Mouse (Mus musculus) embryonic facial prominence, embryonic 10.5 days (tissue): ENCODE measurements around the gene Fam186a. TPM values are rescaled to one million over a fixed set of nuclear protein-coding genes. Genes with fewer than 3 reads are reported as not detected.
"Not testable (repeated sequence)": the region's sequence is repeated elsewhere in the genome, so short reads cannot be mapped to it uniquely, and the experiment has no call there.

Experiments
- DNase-seq: peaks from one replicate; pipeline ENCODE4 v3.0.0-alpha.2; 2017; ENCODE audit warnings: low spot score
- H3K27ac ChIP-seq: fragments of 300-500 bp; sonication (generic); replicated peaks from 2 replicates; pipeline ENCODE4 v1.5.1; 2016; ENCODE audit warnings: mild to moderate bottlenecking
- H3K27me3 ChIP-seq: fragments of 300-500 bp; sonication (generic); replicated peaks from 2 replicates; pipeline ENCODE4 v1.6.1; 2016; ENCODE audit warnings: low read depth, mild to moderate bottlenecking; ENCODE audit not compliant: poor library complexity, severe bottlenecking
- H3K36me3 ChIP-seq: fragments of 300-500 bp; sonication (generic); replicated peaks from 2 replicates; pipeline ENCODE4 v1.6.1; 2016; ENCODE audit warnings: mild to moderate bottlenecking, moderate library complexity
- H3K4me1 ChIP-seq: fragments of 300-500 bp; sonication (generic); 2 replicates; pipeline ENCODE4 v1.6.1; 2016
- H3K4me3 ChIP-seq: fragments of 300-500 bp; sonication (generic); 2 replicates; pipeline ENCODE4 v1.5.1; 2016; ENCODE audit warnings: mild to moderate bottlenecking, moderate library complexity
- H3K9me3 ChIP-seq: fragments of 300-500 bp; sonication (generic); 2 replicates; pipeline ENCODE4 v1.6.1; 2016; ENCODE audit warnings: mild to moderate bottlenecking
- WGBS: fragments of 180-500 bp; shearing (Covaris S2); methylation state at CpG from one replicate; pipeline ENCODE4 v1.1.7; 2016; 5-methylcytosine and 5-hydroxymethylcytosine counted together
- polyA plus RNA-seq: library from polyadenylated mRNA; unstranded; fragments of >200 nt; fragmentation: Nextera tagmentation; extraction: Ambion mirVana; gene quantifications from 2 replicates; pipeline ENCODE4 v1.2.1, GENCODE M21; 2016

Fam186a gene
- polyA plus RNA-seq, 1 experiment from 2014 or later = not detected

- WGBS = 95% methylated on average over 4 of the region's 4 CpGs
- Histone ChIP-seq H3K27ac (no peak overlapping the region), H3K27me3 (no peaks in the 10 kb centered on the region), H3K36me3 (no peaks in the 10 kb centered on the region), H3K4me1 (no peaks in the 10 kb centered on the region), H3K4me3 (no peak overlapping the region), H3K9me3 (no peaks in the 10 kb centered on the region)
- DNase-seq = no peak
These were observed 55.1 kb downstream of the Fam186a start for GRCm38 (mm10) chr15:99911785-99912184.

GRCm38 (mm10) chr15:99909339-99909996, 57.4 kb downstream of the Fam186a start:
- 39% methylated on average over 14 of the region's 14 CpGs for WGBS
- H3K4me1 ChIP-seq = not testable (repeated sequence)

GRCm38 (mm10) chr15:99907514-99907913, 59.3 kb downstream of the Fam186a start:
- DNase-seq = no peak
- Histone ChIP-seq H3K4me3 (no peak overlapping the region), H3K9me3 (no peaks in the 10 kb centered on the region), H3K27ac (no peak overlapping the region), H3K27me3 (no peaks in the 10 kb centered on the region), H3K36me3 (no peaks in the 10 kb centered on the region), H3K4me1 (0 out of 2 replicates have a peak, but pooled peaks cover 4% of the 10 kb centered on the region)
- WGBS = 67% methylated on average over 1 of the region's 1 CpGs

More at GRCm38 (mm10) chr15:99909339-99909996, 57.4 kb downstream of the Fam186a start:
- DNase-seq = peak; percentile 46
- not testable (repeated sequence) for H3K27me3 ChIP-seq, H3K4me3 ChIP-seq, H3K9me3 ChIP-seq, H3K36me3 ChIP-seq, H3K27ac ChIP-seq

- 92% methylated on average over 4 of the region's 4 CpGs for WGBS
- Histone ChIP-seq H3K27me3 (no peaks in the 10 kb centered on the region), H3K36me3 (no peaks in the 10 kb centered on the region), H3K4me1 (0 out of 2 replicates have a peak, but pooled peaks cover 4% of the 10 kb centered on the region), H3K9me3 (no peaks in the 10 kb centered on the region), H3K4me3 (no peak overlapping the region), H3K27ac (no peak overlapping the region)
- DNase-seq = no peak
These were observed 59.8 kb downstream of the Fam186a start for GRCm38 (mm10) chr15:99907041-99907440.

GRCm38 (mm10) chr15:99904841-99905240, 62.0 kb downstream of the Fam186a start:
- Histone ChIP-seq H3K27ac (no peak overlapping the region), H3K27me3 (no peaks in the 10 kb centered on the region), H3K9me3 (no peaks in the 10 kb centered on the region), H3K36me3 (no peaks in the 10 kb centered on the region), H3K4me3 (no peak overlapping the region), H3K4me1 (0 out of 2 replicates have a peak, but pooled peaks cover 4% of the 10 kb centered on the region)
- 85% methylated on average over 9 of the region's 9 CpGs for WGBS
- DNase-seq = no peak

- H3K27me3 ChIP-seq = no peaks in the 10 kb centered on the region
- H3K9me3 ChIP-seq = no peaks in the 10 kb centered on the region
- peak; percentile 73 for DNase-seq
- 0 out of 2 replicates have a peak, but pooled peaks cover 4% of the 10 kb centered on the region for H3K4me1 ChIP-seq
- no peak overlapping the region for H3K4me3 ChIP-seq
- H3K36me3 ChIP-seq = no peaks in the 10 kb centered on the region
- H3K27ac ChIP-seq = no peak overlapping the region
- 9% methylated on average over 4 of the region's 4 CpGs for WGBS
These were observed 62.5 kb downstream of the Fam186a start for GRCm38 (mm10) chr15:99904333-99904732.

- Histone ChIP-seq H3K36me3 (no peaks in the 10 kb centered on the region), H3K27ac (no peak overlapping the region), H3K4me1 (0 out of 2 replicates have a peak, but pooled peaks cover 4% of the 10 kb centered on the region), H3K4me3 (no peak overlapping the region), H3K27me3 (no peaks in the 10 kb centered on the region), H3K9me3 (no peaks in the 10 kb centered on the region)
- WGBS = 81% methylated on average over 5 of the region's 5 CpGs
- no peak for DNase-seq
These were observed 63.6 kb downstream of the Fam186a start for GRCm38 (mm10) chr15:99903227-99903626.

GRCm38 (mm10) chr15:99902786-99903185, 64.1 kb downstream of the Fam186a start:
- Histone ChIP-seq H3K36me3 (no peaks in the 10 kb centered on the region), H3K9me3 (no peaks in the 10 kb centered on the region), H3K4me3 (no peak overlapping the region), H3K27ac (no peak overlapping the region), H3K27me3 (no peaks in the 10 kb centered on the region), H3K4me1 (0 out of 2 replicates have a peak, but pooled peaks cover 4% of the 10 kb centered on the region)
- 88% methylated on average over 5 of the region's 5 CpGs for WGBS
- DNase-seq = no peak

- H3K9me3 ChIP-seq = no peaks in the 10 kb centered on the region
- H3K4me3 ChIP-seq = no peak overlapping the region
- no peak for DNase-seq
- no peaks in the 10 kb centered on the region for H3K27me3 ChIP-seq
- no peaks in the 10 kb centered on the region for H3K36me3 ChIP-seq
- peaks cover 6% of the 10 kb centered on the region; the same call in 1 of the 2 replicates for H3K4me1 ChIP-seq
- no peak overlapping the region for H3K27ac ChIP-seq
These were observed 70.2 kb downstream of the Fam186a start for GRCm38 (mm10) chr15:99896621-99897020.

GRCm38 (mm10) chr15:99891355-99891754, 75.5 kb downstream of the Fam186a start:
- Histone ChIP-seq H3K9me3 (no peaks in the 10 kb centered on the region), H3K4me3 (no peak overlapping the region), H3K27me3 (no peaks in the 10 kb centered on the region), H3K36me3 (no peaks in the 10 kb centered on the region), H3K4me1 (peaks cover 12% of the 10 kb centered on the region), H3K27ac (no peak overlapping the region)
- 70% methylated on average over 3 of the region's 3 CpGs for WGBS
- DNase-seq = no peak

GRCm38 (mm10) chr15:99890412-99891236, 76.2 kb downstream of the Fam186a start:
- H3K4me3 ChIP-seq = no peak overlapping the region
- H3K27ac ChIP-seq = no peak overlapping the region
- no peaks in the 10 kb centered on the region for H3K27me3 ChIP-seq
- WGBS = 53% methylated on average over 19 of the region's 19 CpGs
- H3K9me3 ChIP-seq = no peaks in the 10 kb centered on the region
- peak; percentile 19 for DNase-seq
- H3K4me1 ChIP-seq = peaks cover 12% of the 10 kb centered on the region
- no peaks in the 10 kb centered on the region for H3K36me3 ChIP-seq

GRCm38 (mm10) chr15:99889275-99889874, 77.5 kb downstream of the Fam186a start:
- peaks cover 12% of the 10 kb centered on the region for H3K4me1 ChIP-seq
- 60% methylated on average over 8 of the region's 8 CpGs for WGBS

More at GRCm38 (mm10) chr15:99889275-99889874, 77.5 kb downstream of the Fam186a start:
- Histone ChIP-seq H3K27me3 (no peaks in the 10 kb centered on the region), H3K27ac (no peak overlapping the region), H3K4me3 (no peak overlapping the region), H3K36me3 (no peaks in the 10 kb centered on the region), H3K9me3 (no peaks in the 10 kb centered on the region)
- DNase-seq = no peak
